Mouse (Mus musculus) kidney, adult 2 months (tissue): ENCODE results near the gene Id1.

ENCODE experiments used
- CTCF ChIP-seq: fragments of 200-500 bp; conservative IDR thresholded peaks from 2 replicates; pipeline ENCODE4 v1.5.1; 2011; ENCODE audit warnings: low read depth, mild to moderate bottlenecking, control low read depth, low read length, moderate library complexity, mixed read lengths; ENCODE audit not compliant: insufficient read depth, insufficient read length
- POLR2A ChIP-seq: fragments of 200-500 bp; IDR thresholded peaks from one replicate; pipeline ENCODE4 v1.6.1; 2011; ENCODE audit warnings: low read depth, low read length, control low read depth

GRCm38 (mm10) chr2:152700138-152700537 is 35.9 kb upstream of the Id1 start:
- TF ChIP-seq CTCF (no peak), POLR2A (no peak)
